Mouse (Mus musculus) heart, embryonic 15.5 days (tissue): ENCODE measurements at regions not wholly inside any gene's neighbourhood (a gene's known extent, or its start where the extent isn't known, plus 50 kb on each side); places are given as distances from the start of the nearest gene placed in this dataset.

Experiments
- ATAC-seq: fragments of 200-750 bp; cut with Nextera tagmentation; replicated peaks from 2 replicates; pipeline ENCODE4 v1.8.0; 2017; ENCODE audit warnings: low read depth, moderate TSS enrichment; ENCODE audit not compliant: insufficient number of reproducible peaks, insufficient read depth, low FRiP score
- H3K27ac ChIP-seq: fragments of 300-500 bp; sonication (generic); 2 replicates; pipeline ENCODE4 v1.5.1; 2015; ENCODE audit warnings: mild to moderate bottlenecking, inconsistent platforms
- H3K27me3 ChIP-seq: fragments of 300-500 bp; sonication (generic); 2 replicates; pipeline ENCODE4 v1.6.1; 2015; ENCODE audit warnings: inconsistent platforms
- H3K36me3 ChIP-seq: fragments of 300-500 bp; sonication (generic); 2 replicates; pipeline ENCODE4 v1.6.1; 2015; ENCODE audit warnings: mild to moderate bottlenecking, inconsistent platforms
- H3K4me1 ChIP-seq: fragments of 300-500 bp; sonication (generic); replicated peaks from 2 replicates; pipeline ENCODE4 v1.6.1; 2015; ENCODE audit warnings: inconsistent platforms
- H3K4me2 ChIP-seq: fragments of 300-500 bp; sonication (generic); 2 replicates; pipeline ENCODE4 v1.6.1; 2015; ENCODE audit warnings: inconsistent platforms, mild to moderate bottlenecking, moderate library complexity
- H3K4me3 ChIP-seq: fragments of 300-500 bp; sonication (generic); 2 replicates; pipeline ENCODE4 v1.5.1; 2015; ENCODE audit warnings: mild to moderate bottlenecking, inconsistent platforms
- H3K9ac ChIP-seq: fragments of 300-500 bp; sonication (generic); 2 replicates; pipeline ENCODE4 v1.6.1; 2015; ENCODE audit warnings: mild to moderate bottlenecking, inconsistent platforms
- H3K9me3 ChIP-seq: fragments of 300-500 bp; sonication (generic); replicated peaks from 2 replicates; pipeline ENCODE4 v1.6.1; 2016; ENCODE audit warnings: inconsistent platforms
- WGBS: fragments of 180-500 bp; shearing (Covaris S2); methylation state at CpG from one replicate; pipeline ENCODE4 v1.1.7; 2015; ENCODE audit warnings: mixed read lengths; 5-methylcytosine and 5-hydroxymethylcytosine counted together

DNA sequence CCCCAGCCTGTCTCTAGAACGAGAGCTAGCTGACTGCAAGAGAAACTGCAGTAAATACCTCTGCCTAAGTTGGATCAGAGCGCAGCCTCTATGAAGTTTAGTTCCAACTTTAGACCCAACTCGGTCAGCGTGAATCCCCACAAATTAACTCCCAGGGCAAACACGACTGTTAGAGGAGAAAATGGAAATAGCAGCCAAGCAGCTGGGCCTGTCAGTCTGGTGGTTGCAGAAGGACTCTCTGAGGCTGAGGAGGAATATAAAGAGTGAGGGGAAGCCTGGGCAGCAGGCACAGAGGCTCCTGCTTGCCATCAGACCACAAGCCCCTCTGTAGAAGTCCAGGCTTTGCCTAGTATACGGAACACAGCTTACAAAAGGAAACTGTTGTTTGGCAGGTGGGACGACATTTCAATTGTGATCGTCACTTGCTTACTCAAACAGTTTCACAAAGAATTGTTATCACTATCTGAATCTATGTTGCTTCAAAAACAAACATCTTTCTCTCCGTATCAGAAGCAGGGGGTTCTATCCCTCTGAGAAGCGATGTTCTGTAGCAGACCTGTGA lies 135.0 kb downstream of the Lmo4 start:
- H3K9ac ChIP-seq: no peak overlapping the region
- H3K36me3 ChIP-seq: no peaks in the 10 kb centered on the region
- ATAC-seq: no peak
- no peak overlapping the region for H3K4me2 ChIP-seq
- H3K4me3 ChIP-seq: no peak overlapping the region
- no peak overlapping the region for H3K27ac ChIP-seq
- no peaks in the 10 kb centered on the region for H3K9me3 ChIP-seq
- H3K27me3 ChIP-seq: no peaks in the 10 kb centered on the region
- no peaks in the 10 kb centered on the region for H3K4me1 ChIP-seq
- 79% methylated on average over 10 of the region's 10 CpGs for WGBS

DNA sequence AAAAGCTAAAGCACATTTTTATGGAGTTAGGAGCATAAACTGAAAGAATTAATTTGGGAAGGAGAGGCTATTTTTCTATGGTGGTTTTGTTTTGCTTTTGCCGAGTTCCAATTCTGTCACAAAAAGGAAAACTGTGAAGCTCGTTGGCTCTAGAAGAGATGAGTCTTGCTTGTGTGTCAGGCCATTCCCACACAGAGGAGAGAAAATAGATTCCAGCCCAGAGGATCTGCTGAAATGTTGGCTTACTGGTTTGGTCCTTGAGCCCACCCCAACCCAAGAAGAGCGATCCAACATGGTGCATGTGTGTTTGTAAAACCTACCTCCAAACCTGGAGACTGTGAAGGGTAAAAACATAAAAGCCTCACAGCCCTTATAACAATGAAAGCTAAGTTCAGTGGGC lies 138.0 kb downstream of the Lmo4 start:
- no peaks in the 10 kb centered on the region for H3K4me1 ChIP-seq
- no peaks in the 10 kb centered on the region for H3K36me3 ChIP-seq
- 82% methylated on average over 3 of the region's 3 CpGs for WGBS
- H3K4me3 ChIP-seq: no peak overlapping the region
- no peaks in the 10 kb centered on the region for H3K27me3 ChIP-seq
- H3K9me3 ChIP-seq: no peaks in the 10 kb centered on the region
- no peak overlapping the region for H3K27ac ChIP-seq
- no peak overlapping the region for H3K4me2 ChIP-seq
- no peak overlapping the region for H3K9ac ChIP-seq
- no peak for ATAC-seq

DNA sequence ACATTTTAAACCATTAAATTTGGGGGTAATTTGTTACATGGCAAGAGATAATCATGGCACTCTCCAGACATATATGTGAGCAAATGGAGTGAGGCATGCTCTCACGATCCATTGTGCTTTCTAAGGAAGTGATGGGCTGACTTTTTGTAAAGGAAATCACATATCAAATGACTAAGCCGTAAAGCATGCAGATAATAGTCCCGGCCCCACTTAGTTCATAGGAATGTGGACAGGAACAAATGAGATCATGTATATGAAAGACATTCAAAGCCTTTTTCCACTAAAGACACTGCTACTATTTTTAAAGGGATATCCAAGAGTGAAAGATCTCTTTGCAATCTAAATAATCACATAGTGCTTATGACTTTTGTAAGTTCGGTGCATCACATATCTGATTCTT lies 146.9 kb downstream of the Lmo4 start:
- Histone ChIP-seq H3K36me3 (no peaks in the 10 kb centered on the region), H3K4me3 (no peak overlapping the region), H3K4me2 (no peak overlapping the region), H3K4me1 (no peaks in the 10 kb centered on the region; the same call in 1 of the 2 replicates), H3K9me3 (no peaks in the 10 kb centered on the region), H3K27ac (no peak overlapping the region), H3K27me3 (no peaks in the 10 kb centered on the region), H3K9ac (no peak overlapping the region)
- 31% methylated on average over 4 of the region's 4 CpGs for WGBS
- 0 out of 2 replicates have a peak, but pooled peaks have one; percentile 27 for ATAC-seq

DNA sequence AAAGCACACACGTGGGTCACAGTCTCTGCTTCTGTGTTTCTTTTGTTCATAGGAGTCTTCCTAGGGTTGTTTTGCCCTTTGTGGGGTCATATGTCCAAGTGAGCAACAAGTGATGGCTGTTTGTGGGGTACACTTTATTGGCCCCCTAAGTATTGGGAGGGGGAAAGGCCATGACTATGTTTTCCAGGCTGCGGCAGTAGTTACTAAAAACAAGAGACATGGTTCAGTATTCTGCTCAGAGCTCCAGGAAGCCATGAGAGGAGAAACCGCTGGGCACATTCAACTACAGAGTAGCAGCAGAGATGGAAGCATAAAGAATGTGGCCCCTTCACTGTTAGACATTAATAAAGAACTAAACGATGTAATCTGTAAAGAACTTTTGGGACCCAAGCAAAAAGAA lies 154.7 kb downstream of the Lmo4 start:
- ATAC-seq: no peak
- H3K4me3 ChIP-seq: no peak overlapping the region
- 82% methylated on average over 4 of the region's 4 CpGs for WGBS

DNA sequence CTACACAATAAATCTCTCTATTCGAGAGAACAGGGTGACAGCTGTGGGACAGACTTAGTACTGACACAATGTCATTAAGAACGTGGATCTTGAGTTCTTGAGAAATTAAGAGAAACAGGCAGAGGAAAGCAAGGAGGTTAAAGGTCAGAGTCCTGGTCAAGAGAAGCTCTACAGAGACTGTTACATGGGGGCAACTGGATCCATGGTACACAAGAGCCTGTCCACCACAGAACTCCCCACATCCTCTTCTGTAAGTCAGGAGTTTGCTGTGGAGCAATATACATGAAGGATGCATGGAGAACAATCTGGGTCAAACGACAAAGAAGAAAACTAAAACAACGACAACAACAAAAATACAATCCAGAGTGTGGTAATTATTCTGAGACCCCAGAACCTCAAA lies 155.8 kb downstream of the Lmo4 start:
- no peak overlapping the region for H3K27ac ChIP-seq
- 57% methylated on average over 4 of the region's 4 CpGs for WGBS
- H3K9me3 ChIP-seq: no peaks in the 10 kb centered on the region
- no peak overlapping the region for H3K9ac ChIP-seq
- ATAC-seq: no peak
- no peaks in the 10 kb centered on the region for H3K27me3 ChIP-seq
- H3K4me1 ChIP-seq: no peaks in the 10 kb centered on the region
- H3K4me2 ChIP-seq: no peak overlapping the region
- H3K4me3 ChIP-seq: no peak overlapping the region
- H3K36me3 ChIP-seq: no peaks in the 10 kb centered on the region

More for the DNA sequence above, 154.7 kb downstream of the Lmo4 start:
- Histone ChIP-seq H3K4me1 (no peaks in the 10 kb centered on the region), H3K9me3 (no peaks in the 10 kb centered on the region), H3K4me2 (no peak overlapping the region), H3K36me3 (no peaks in the 10 kb centered on the region), H3K27ac (no peak overlapping the region), H3K27me3 (no peaks in the 10 kb centered on the region), H3K9ac (no peak overlapping the region)

DNA sequence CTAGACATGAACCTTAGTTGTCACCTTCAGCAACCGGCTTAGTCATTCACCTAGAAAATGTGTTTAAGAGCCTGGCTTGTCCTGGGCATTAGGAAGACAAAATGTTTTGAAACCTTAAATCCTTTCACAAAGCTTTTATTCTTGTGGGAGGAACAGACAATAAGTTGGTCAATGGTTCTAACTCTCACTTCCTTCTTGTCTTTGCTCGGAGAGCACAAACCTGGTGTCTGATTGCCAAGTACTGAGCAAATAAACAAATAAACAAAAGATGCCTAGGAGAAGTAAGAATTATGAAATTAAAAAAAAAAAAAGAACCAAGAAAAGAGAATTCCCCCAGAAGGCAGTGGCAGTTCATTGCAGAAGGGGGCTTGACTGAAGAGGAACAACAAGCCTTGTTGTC lies 160.7 kb downstream of the Lmo4 start:
- no peak overlapping the region for H3K27ac ChIP-seq
- 86% methylated on average over 2 of the region's 2 CpGs for WGBS

DNA sequence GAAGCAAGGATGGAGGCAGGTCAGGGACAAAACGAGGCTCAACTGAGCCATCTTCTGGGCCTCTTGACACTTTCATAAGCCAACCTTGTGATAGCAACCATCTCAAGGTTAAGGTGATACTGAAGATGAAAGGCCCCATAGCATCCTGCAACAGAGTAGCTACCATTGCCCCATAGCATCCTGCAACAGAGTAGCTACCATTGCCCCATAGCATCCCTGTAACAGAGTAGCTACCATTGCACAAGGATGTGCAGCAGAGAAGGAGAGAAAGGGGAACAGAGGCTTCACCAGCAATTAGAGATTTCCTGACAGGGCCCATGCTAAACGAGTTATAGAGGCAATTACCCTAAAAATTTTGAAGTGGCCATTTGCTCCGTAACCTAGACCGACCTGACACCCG lies 163.2 kb downstream of the Lmo4 start:
- 88% methylated on average over 5 of the region's 5 CpGs for WGBS
- H3K27ac ChIP-seq: no peak overlapping the region
- ATAC-seq: no peak
- H3K36me3 ChIP-seq: no peaks in the 10 kb centered on the region
- no peaks in the 10 kb centered on the region for H3K9me3 ChIP-seq
- no peaks in the 10 kb centered on the region for H3K27me3 ChIP-seq
- H3K9ac ChIP-seq: no peak overlapping the region
- no peak overlapping the region for H3K4me3 ChIP-seq
- H3K4me1 ChIP-seq: no peaks in the 10 kb centered on the region
- H3K4me2 ChIP-seq: no peak overlapping the region

More for the DNA sequence above, 160.7 kb downstream of the Lmo4 start:
- no peak overlapping the region for H3K9ac ChIP-seq
- ATAC-seq: no peak
- no peaks in the 10 kb centered on the region for H3K36me3 ChIP-seq
- H3K27me3 ChIP-seq: no peaks in the 10 kb centered on the region
- no peak overlapping the region for H3K4me3 ChIP-seq
- H3K4me2 ChIP-seq: no peak overlapping the region
- H3K4me1 ChIP-seq: no peaks in the 10 kb centered on the region
- H3K9me3 ChIP-seq: no peaks in the 10 kb centered on the region

DNA sequence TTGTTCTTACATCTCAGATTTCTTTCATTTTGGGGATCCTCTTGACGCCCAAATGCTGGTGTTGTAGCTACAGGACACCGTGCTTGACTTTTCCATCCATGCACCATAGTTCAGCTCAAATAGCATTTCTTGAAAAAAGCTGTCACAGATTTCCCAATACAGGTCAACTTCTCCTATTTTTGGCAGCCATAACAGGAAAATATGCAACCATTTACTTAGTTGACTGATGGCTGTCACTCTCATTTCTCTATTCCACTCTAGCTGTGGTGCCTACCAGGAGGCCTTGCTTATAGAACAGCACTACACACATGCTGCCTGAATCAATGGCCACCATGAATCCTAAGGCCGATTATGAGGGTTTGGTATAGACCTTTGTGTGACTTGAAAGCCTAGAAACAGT lies 165.5 kb downstream of the Lmo4 start:
- H3K27ac ChIP-seq: no peak overlapping the region
- H3K27me3 ChIP-seq: no peaks in the 10 kb centered on the region
- H3K4me1 ChIP-seq: no peaks in the 10 kb centered on the region
- no peak for ATAC-seq
- no peak overlapping the region for H3K4me3 ChIP-seq
- WGBS: 85% methylated on average over 3 of the region's 3 CpGs
- H3K9me3 ChIP-seq: no peaks in the 10 kb centered on the region
- H3K4me2 ChIP-seq: no peak overlapping the region
- H3K9ac ChIP-seq: no peak overlapping the region
- no peaks in the 10 kb centered on the region for H3K36me3 ChIP-seq

DNA sequence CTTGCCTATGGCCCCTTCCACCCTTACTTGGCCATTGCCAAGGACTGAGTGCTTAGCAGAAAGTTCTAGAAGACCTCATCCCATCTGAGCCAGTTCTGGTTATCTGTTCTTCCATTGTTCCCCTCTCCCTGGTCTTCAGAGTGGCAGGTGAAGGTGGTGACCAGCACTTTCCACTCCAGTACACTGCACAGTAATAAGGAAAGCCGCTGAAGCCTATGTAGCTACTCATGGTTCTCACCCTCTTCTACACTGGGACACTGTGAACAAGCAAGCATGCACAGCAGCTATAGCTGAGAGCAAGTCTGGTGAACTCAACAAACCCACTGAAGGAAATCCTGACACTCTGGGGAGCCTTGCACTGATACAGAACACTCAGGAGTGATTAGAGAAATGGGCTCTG lies 175.4 kb downstream of the Lmo4 start:
- no peak for ATAC-seq
- WGBS: 94% methylated on average over 1 of the region's 1 CpGs
- H3K9me3 ChIP-seq: no peaks in the 10 kb centered on the region
- no peaks in the 10 kb centered on the region for H3K36me3 ChIP-seq
- H3K27ac ChIP-seq: no peak overlapping the region
- H3K9ac ChIP-seq: no peak overlapping the region
- no peak overlapping the region for H3K4me3 ChIP-seq
- no peak overlapping the region for H3K4me2 ChIP-seq
- H3K27me3 ChIP-seq: no peaks in the 10 kb centered on the region
- no peaks in the 10 kb centered on the region for H3K4me1 ChIP-seq

DNA sequence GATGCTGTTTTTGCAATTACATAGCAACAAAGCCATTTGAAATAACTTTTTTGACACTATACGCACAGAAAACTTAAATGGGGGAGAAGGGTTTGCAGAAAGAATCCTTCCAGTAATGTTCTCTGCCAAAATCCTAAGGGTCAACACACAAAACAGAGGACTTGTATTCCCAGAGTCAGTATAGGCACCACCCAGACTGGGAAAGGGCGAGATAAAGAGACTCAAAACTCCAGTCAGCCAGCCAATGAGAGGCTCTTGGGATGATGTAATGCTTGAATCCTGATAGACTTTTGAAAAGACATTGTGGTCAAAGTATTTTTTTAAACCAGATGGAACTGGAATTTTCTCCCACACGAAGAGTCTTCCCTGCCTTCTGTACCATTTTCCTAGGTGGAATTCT lies 175.9 kb downstream of the Lmo4 start:
- Histone ChIP-seq H3K4me3 (no peak overlapping the region), H3K4me2 (no peak overlapping the region), H3K27me3 (no peaks in the 10 kb centered on the region), H3K9ac (no peak overlapping the region), H3K4me1 (no peaks in the 10 kb centered on the region), H3K36me3 (no peaks in the 10 kb centered on the region), H3K9me3 (no peaks in the 10 kb centered on the region), H3K27ac (no peak overlapping the region)
- WGBS: 57% methylated on average over 3 of the region's 3 CpGs
- ATAC-seq: 0 out of 2 replicates have a peak, but pooled peaks have one; percentile 55

DNA sequence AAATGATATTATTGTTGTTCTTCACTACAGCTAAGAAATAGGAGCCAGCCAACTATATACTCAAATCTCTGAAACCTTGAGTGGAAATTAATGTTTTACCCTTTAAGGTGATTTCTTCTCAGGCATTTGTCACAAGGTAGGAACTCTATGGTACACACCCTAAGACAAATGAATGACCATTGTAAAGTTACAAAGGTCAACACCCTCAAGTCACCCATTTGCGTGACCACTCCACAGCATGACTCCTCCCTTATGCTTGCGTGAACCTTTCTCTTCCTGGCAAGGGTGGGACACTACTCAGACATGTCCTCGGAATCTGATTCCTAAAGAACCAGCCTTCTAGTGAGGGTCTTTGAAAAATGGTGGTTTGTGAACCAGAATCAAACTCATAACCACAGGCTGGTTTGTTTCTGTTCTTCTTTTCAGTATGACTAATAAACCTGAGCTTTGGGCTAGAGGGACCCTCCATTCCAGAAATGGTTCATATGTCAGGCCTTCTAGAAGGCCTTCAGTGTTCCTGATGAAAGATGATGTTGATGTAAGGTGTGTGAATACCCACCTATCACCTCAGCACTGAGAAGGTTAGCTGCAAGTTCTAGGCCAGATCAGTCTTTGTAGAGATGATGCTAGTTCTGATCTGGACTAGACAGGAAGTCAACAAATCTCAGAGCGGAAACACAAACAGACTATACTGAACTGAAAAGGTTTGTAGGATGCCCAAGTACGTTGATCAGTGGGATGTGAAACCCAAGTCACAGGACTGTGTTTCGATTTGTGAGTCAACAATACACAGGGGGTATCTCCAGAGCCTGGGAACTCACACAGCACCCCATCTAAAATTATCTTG lies 177.7 kb downstream of the Lmo4 start:
- WGBS: 81% methylated on average over 6 of the region's 6 CpGs
- Histone ChIP-seq H3K27ac (no peak overlapping the region), H3K27me3 (no peaks in the 10 kb centered on the region), H3K9me3 (no peaks in the 10 kb centered on the region), H3K9ac (no peak overlapping the region), H3K4me2 (no peak overlapping the region), H3K4me3 (no peak overlapping the region), H3K36me3 (no peaks in the 10 kb centered on the region), H3K4me1 (no peaks in the 10 kb centered on the region)
- ATAC-seq: no peak
